Mouse (Mus musculus) megakaryocyte, embryonic 14.5 days (primary cell): ENCODE measurements around the gene Dhrs3. TPM values are rescaled to one million over a fixed set of nuclear protein-coding genes. Genes with fewer than 3 reads are reported as not detected.

ENCODE experiments used
- H3K27me3 ChIP-seq: replicated peaks from 2 replicates; pipeline ENCODE3; 2012; ENCODE audit warnings: inconsistent platforms
- H3K36me3 ChIP-seq: replicated peaks from 2 replicates; pipeline ENCODE3; 2012; ENCODE audit warnings: low read length, inconsistent platforms, mixed read lengths
- H3K4me1 ChIP-seq: 2 replicates; pipeline ENCODE4 v1.6.1; 2012; ENCODE audit warnings: inconsistent platforms
- H3K4me3 ChIP-seq: replicated peaks from 2 replicates; pipeline ENCODE3; 2012; ENCODE audit warnings: moderate library complexity, mild to moderate bottlenecking, inconsistent platforms
- H3K9me3 ChIP-seq: 2 replicates; pipeline ENCODE4 v1.6.1; 2012; ENCODE audit warnings: inconsistent platforms
- FLI1 ChIP-seq: IDR thresholded peaks from 2 replicates; pipeline ENCODE4 v1.6.1; 2012; ENCODE audit warnings: low read length, inconsistent platforms, mixed read lengths
- GATA1 ChIP-seq: IDR thresholded peaks from 3 replicates; pipeline ENCODE4 v1.6.1; 2012; ENCODE audit warnings: mixed read lengths, low read length, inconsistent platforms, borderline replicate concordance
- polyA plus RNA-seq: library from polyadenylated mRNA; stranded (reverse); fragments of >175 nt; gene quantifications from 2 replicates; pipeline ENCODE4 v1.2.3, GENCODE M21; 2012; ENCODE audit warnings: low replicate concordance; ENCODE audit not compliant: insufficient read depth

Dhrs3 gene
- polyA plus RNA-seq, 1 experiment: 211 TPM

DNA sequence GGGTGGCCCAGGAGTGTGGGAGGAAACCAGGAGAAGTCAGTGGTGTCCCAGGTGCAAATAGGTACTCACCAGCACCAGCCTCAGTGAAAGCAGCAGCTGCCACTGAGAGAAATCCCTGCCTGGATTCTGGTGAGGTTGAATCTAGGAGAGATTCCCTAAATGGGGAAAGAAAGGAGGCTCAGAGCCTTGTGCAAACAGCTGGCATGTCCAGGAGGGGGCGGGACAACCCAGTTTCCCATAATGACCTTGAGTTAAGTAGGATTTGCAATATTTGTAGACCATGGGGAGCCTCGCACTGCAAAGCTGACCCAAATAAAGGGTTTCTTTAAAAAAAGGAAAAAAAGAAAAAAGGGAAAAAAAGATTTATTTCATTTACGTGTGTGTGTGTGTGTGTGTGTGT lies 3.7 kb downstream of the Dhrs3 start:
- H3K36me3 ChIP-seq: peaks cover 71% of the 10 kb centered on the region
- H3K4me3 ChIP-seq: peak overlapping the region; percentile 92
- H3K4me1 ChIP-seq: peaks cover 61% of the 10 kb centered on the region
- TF ChIP-seq FLI1 (no peak), GATA1 (no peak)
- no peaks in the 10 kb centered on the region for H3K9me3 ChIP-seq
- H3K27me3 ChIP-seq: no peaks in the 10 kb centered on the region

DNA sequence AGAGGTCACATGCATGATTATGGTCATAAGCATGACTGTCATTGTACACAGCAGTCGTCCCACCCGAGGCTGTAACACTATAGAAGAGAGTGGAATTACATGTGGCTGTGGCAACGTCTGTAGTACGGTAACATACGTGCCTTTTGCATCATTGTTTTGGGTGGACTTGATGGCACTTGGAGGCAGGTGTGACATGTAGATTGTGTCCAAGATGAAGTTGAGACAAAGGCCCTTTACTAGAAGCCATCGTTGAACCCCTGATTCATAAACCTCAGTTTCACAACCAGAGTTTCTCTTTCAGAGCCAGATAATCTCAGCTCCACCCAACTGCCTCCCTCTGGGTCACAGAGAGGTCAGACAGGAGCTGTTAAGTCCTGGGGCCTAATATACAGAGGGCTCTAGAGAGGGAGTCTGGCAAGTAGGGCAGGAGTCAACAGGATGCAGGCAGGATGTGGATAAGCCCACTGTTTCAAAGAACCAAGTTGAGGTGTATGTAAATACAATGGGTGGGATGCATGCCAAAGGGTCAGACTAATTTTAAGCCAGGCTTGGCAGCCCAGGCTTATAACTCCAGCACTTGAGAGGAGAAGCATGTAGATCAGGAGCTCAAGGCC lies 5.5 kb downstream of the Dhrs3 start:
- no peaks in the 10 kb centered on the region for H3K27me3 ChIP-seq
- peaks cover 71% of the 10 kb centered on the region for H3K4me1 ChIP-seq
- TF ChIP-seq GATA1: no peak
- no peak for TF ChIP-seq FLI1
- peaks cover 89% of the 10 kb centered on the region for H3K36me3 ChIP-seq
- H3K9me3 ChIP-seq: no peaks in the 10 kb centered on the region
- peak overlapping the region; percentile 92 for H3K4me3 ChIP-seq

DNA sequence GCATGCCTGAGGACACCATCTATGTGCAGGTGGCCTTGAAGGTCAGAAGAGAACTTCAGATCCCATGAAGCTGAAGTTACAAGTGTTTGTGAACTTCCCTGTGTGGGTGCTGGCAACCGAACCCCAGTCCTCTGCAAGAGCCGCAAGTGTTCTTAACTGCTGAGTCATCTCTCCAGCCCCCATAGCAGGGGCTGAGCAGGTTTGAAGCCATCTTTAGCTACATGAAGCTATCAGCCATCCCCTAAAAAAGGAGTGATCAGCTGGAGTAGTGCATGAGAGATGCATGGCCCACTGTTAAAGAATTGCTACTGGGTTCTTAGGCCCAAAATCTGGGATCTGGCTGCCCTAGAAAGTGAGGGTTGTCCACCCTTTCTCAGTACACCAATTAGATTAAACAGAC lies 6.1 kb downstream of the Dhrs3 start:
- peaks cover 94% of the 10 kb centered on the region for H3K36me3 ChIP-seq
- no peaks in the 10 kb centered on the region for H3K9me3 ChIP-seq
- peak overlapping the region; percentile 80 for H3K4me3 ChIP-seq
- no peaks in the 10 kb centered on the region for H3K27me3 ChIP-seq
- TF ChIP-seq GATA1 (no peak), FLI1 (no peak)
- H3K4me1 ChIP-seq: peaks cover 77% of the 10 kb centered on the region

DNA sequence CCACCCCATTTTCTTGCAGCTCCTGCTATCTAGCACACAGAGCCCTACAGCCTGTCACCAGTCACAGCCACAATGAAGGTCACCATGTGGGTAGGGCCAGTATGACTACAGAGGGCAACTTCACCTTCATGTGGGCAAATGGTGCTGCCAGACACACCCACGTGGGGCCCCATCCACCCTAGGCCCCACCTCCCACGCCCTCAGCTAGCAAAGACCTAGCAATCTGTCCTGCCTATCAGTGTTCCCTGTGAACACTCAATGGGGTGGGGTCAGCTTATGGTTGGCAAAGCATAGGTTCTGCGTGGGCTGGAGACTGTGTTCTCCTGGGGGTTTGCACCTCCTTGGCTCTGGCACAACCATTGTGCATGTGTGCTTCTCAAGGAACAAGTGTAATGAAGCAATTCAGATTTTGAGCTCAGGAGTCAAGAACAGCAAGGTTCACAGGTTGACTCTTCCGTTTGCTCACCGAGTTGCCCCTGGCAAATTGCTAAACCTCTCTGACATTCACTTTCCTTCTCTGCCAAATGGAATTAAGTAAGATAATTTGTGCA lies 9.0 kb downstream of the Dhrs3 start:
- H3K36me3 ChIP-seq: peaks cover 100% of the 10 kb centered on the region
- H3K4me3 ChIP-seq: peak overlapping the region; percentile 87
- TF ChIP-seq FLI1: no peak
- TF ChIP-seq GATA1: no peak
- H3K27me3 ChIP-seq: no peaks in the 10 kb centered on the region
- H3K9me3 ChIP-seq: no peaks in the 10 kb centered on the region
- H3K4me1 ChIP-seq: peaks cover 100% of the 10 kb centered on the region

DNA sequence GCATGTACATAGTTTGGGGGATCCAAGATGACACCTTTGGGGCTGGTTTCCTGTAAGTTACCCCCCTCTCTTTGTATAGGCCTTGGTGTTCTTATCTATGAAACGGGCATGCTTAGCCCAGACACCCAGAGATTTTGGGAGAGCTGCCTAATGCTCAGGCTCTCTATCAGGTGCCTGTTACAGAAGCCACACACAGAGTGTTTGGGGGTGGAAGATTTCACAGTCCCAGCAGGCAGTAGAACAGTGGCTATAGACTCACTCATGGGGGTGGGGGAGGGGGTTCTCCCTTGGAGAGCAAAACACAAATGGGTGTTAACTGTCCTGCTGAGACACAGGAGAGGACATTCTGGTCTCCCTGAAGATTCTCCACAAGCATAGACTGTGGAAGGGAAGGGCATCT lies 10.5 kb downstream of the Dhrs3 start:
- H3K4me1 ChIP-seq: peaks cover 100% of the 10 kb centered on the region
- H3K4me3 ChIP-seq: peak overlapping the region; percentile 87
- no peaks in the 10 kb centered on the region for H3K27me3 ChIP-seq
- TF ChIP-seq GATA1: no peak
- TF ChIP-seq FLI1: no peak
- peaks cover 100% of the 10 kb centered on the region for H3K36me3 ChIP-seq
- H3K9me3 ChIP-seq: no peaks in the 10 kb centered on the region

DNA sequence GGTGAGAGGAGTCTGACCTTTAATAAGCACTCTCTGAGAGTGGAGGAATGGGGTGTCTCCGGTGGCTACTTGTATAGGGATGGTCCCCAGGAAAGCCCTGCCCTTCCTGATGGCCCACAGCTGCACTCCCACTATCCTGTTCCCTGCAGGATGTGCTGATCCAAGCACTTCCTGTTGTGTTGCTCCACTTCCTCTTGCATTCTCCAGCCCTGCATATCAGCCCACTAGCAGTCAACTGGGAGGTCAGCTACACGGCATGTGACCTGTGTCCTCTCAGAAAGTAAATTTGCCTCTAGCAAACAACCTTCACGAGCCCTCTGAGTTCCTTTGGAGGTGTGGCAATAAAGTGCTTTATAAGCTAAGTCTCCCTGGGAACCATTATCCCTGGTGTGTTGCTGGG lies 11.3 kb downstream of the Dhrs3 start:
- Histone ChIP-seq H3K27me3 (no peaks in the 10 kb centered on the region), H3K4me3 (peak overlapping the region; percentile 87), H3K4me1 (peaks cover 100% of the 10 kb centered on the region), H3K36me3 (peaks cover 100% of the 10 kb centered on the region), H3K9me3 (no peaks in the 10 kb centered on the region)
- TF ChIP-seq FLI1 (peak; percentile 54; the same call in 1 of the 2 replicates), GATA1 (no peak)

DNA sequence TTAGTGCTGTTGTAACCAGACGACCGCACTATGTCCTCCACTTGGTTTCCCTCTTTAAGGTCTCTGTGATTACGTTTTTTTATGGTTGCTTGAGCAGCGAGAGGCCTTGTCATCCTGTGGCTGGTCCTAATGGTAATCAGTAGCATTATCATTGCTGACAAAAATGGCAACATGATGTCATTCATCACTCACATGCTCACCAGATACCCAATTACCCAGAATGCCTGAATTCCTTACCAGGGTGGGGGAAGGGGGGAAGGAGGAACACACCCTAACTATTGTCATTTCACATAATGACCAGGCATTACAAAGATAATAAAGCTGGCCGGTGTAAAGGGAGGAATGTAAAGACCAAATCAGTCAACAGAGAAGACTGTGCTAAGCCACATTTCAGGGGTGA lies 12.5 kb downstream of the Dhrs3 start:
- H3K4me1 ChIP-seq: peaks cover 100% of the 10 kb centered on the region
- H3K4me3 ChIP-seq: peak overlapping the region; percentile 88
- TF ChIP-seq FLI1 (no peak), GATA1 (no peak)
- H3K9me3 ChIP-seq: no peaks in the 10 kb centered on the region
- H3K36me3 ChIP-seq: peaks cover 100% of the 10 kb centered on the region
- H3K27me3 ChIP-seq: no peaks in the 10 kb centered on the region

DNA sequence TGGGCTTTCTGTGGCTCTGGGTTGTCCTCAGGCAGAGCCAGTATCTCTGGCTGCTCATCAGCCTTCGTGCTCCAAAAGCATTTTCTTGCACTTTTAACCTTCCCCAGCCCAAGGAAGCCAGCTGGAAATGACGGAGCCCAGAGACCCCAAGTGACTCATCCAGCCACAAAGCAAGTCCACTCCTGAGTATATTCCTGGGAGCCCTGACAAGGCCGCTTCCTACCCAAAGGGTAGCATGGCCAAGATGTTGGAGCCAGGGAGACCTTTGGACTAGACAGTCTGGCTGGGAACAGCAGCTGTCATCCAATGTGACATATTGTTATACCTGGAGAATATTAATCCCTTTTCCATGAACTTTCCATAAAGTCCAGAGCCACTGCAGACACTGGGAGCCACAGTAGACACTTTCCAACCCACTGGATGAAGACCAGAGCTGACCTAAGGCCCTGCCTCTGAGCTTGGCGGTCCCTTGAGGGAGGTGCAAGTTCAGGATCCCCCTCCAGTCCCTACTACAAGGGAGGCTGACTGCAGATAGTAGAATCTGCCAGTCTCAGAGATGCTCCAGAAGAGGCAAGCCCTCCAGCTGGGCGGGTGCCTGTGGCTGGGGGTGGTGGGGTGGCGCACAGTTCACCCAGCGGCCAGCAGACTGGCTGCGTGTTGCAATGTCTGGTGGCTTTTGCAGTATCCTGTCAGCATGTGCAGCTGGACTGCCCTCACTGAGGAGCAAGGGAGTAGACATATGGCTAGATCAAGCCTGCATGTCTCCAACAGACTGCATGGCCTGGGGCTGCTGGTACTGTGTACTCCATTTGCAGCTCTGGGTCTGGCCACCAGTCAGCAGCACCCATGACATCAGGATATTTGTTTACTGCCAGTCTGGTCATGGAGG lies 13.6 kb downstream of the Dhrs3 start:
- Histone ChIP-seq H3K4me1 (peaks cover 100% of the 10 kb centered on the region), H3K4me3 (peak overlapping the region; percentile 88), H3K36me3 (peaks cover 100% of the 10 kb centered on the region), H3K27me3 (no peaks in the 10 kb centered on the region), H3K9me3 (no peaks in the 10 kb centered on the region)
- TF ChIP-seq FLI1 (no peak), GATA1 (no peak)

DNA sequence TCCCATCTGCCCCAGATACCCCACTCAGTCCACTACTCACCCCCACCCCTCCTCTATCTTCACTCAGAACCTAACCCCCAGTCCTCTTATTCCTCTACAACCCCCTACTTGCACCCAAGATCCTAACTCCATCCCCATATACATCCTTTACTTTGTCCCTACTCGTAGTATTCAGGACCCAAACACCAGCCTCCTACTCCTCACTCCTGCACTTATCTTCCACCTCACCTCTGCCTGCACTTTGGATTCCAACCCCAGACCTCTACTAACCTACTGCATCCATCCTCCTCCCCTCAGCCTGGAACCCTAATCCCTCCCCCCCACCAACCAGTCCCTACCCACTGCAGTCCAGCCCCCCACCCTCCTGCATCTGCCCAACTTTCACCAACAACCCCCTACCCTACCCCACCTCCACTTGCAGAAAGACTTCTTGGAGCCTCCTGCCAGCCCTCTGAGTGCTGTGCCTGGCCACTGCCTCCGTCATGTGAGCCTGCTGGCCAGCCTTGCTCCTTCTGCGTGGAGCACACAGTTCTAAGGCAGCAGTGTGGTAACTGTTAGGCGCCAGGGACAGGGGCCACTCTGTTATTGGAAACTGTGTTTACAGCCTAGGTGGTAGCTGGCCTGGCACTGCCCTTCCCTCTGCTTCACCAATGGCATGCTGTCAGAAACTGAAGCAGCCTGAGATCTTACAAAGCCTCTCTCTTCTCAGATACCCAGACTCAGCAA lies 14.5 kb downstream of the Dhrs3 start:
- H3K9me3 ChIP-seq: no peaks in the 10 kb centered on the region
- H3K4me1 ChIP-seq: peaks cover 100% of the 10 kb centered on the region
- no peaks in the 10 kb centered on the region for H3K27me3 ChIP-seq
- peak overlapping the region; percentile 88 for H3K4me3 ChIP-seq
- TF ChIP-seq GATA1: no peak
- TF ChIP-seq FLI1: no peak
- H3K36me3 ChIP-seq: peaks cover 100% of the 10 kb centered on the region
